Mouse (Mus musculus) embryonic fibroblast, embryonic 13.5 days (primary cell): ENCODE measurements around the gene Wdr25.

Experiments
- CTCF ChIP-seq: IDR thresholded peaks from 2 replicates; pipeline ENCODE4 v1.5.1; 2011; ENCODE audit warnings: mild to moderate bottlenecking, control low read depth, low read length, moderate library complexity, borderline replicate concordance; ENCODE audit not compliant: insufficient read depth
- POLR2A ChIP-seq: IDR thresholded peaks from 2 replicates; pipeline ENCODE4 v1.6.1; 2011; ENCODE audit warnings: low read depth, mild to moderate bottlenecking, control low read depth, low read length, moderate library complexity

DNA sequence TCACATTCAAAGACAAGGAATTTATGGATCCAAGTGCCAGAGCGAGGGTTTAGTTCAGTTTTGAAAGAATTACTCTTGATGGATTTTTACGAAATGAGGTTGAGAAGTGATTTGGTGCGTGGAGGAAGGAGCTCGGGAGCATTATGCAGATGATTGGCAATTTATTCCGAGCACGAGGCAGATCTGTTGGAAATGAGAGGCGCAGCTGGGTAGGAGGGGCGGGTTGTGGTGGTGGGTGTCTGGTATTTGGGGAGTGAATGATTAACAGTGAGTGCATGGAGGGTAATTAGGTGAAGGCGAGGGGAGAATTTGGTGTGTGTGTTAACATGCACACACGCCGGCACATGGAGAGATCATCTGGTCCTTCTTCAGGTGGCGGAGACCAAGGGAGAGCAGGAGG lies 13.0 kb downstream of the Wdr25 start:
- no peak for TF ChIP-seq CTCF
- TF ChIP-seq POLR2A, result no peak
